Mouse (Mus musculus) liver, postnatal 0 days (tissue): Measurements from ENCODE around the gene Krtap5-1.

Experiments
- CTCF ChIP-seq: sonication (generic); IDR thresholded peaks from 2 replicates; pipeline ENCODE4 v1.5.1; 2016; ENCODE audit warnings: antibody characterized with exemption, low read depth
- EP300 ChIP-seq: IDR thresholded peaks from 2 replicates; pipeline ENCODE4 v1.6.1; 2016; ENCODE audit warnings: antibody characterized with exemption, low read depth, mild to moderate bottlenecking

GRCm38 (mm10) chr7:142317216-142317615 is 20.3 kb upstream of the Krtap5-1 start:
- TF ChIP-seq EP300, result no peak
- TF ChIP-seq CTCF, result no peak
